Mouse (Mus musculus) G1E (cell line): ENCODE data around the gene Rpa2.

Source experiments
- CTCF ChIP-seq: IDR thresholded peaks from 2 replicates; pipeline ENCODE4 v1.5.1; 2012; ENCODE audit warnings: low read depth, low read length, inconsistent platforms, mixed read lengths
- GATA1 ChIP-seq: IDR thresholded peaks from 2 replicates; pipeline ENCODE4 v1.6.1; 2012; ENCODE audit warnings: borderline replicate concordance, low read length, inconsistent platforms, mixed read lengths
- GATA2 ChIP-seq: IDR thresholded peaks from 2 replicates; pipeline ENCODE4 v1.6.1; 2012; ENCODE audit warnings: low read depth, low read length, inconsistent platforms, borderline replicate concordance
- POLR2AphosphoS5 ChIP-seq: IDR thresholded peaks from 2 replicates; pipeline ENCODE4 v1.6.1; 2012; ENCODE audit warnings: low read depth, low read length, inconsistent platforms; ENCODE audit not compliant: insufficient replicate concordance
- TAL1 ChIP-seq: conservative IDR thresholded peaks from 2 replicates; pipeline ENCODE4 v1.6.1; 2012; ENCODE audit warnings: low read depth, low read length, inconsistent platforms, mixed read lengths

GRCm38 (mm10) chr4:132785228-132785627 lies 17.1 kb downstream of the Rpa2 start:
- TF ChIP-seq GATA1 (no peak), CTCF (no peak), TAL1 (no peak), POLR2AphosphoS5 (no peak), GATA2 (no peak)
